Mouse (Mus musculus): ENCODE results near the gene Vmn2r100. TPM values are rescaled to one million over a fixed set of nuclear protein-coding genes. Genes with fewer than 3 reads are reported as not detected.

The Vmn2r100 gene
- not detected in 2 replicates for polyA plus RNA-seq (2015; fragmentation: Nextera tagmentation; extraction: Ambion mirVana)

GRCm38 (mm10) chr17:19504432-19504831 lies at the start of gene Vmn2r100:
Gene Vmn2r100, plus strand, starts transcription at chr17:19504732.
- Histone ChIP-seq H3K9ac (replicated peaks) (no peak within 1 kb of the TSS), H3K4me2 (ENCODE audit: low read depth, low read length) (no peak within 1 kb of the TSS), H3K4me1 (ENCODE audit: insufficient read depth) (no peaks in the 10 kb centered on the region), H3K27me3 (ENCODE audit: insufficient read depth, low read length) (no peaks in the 10 kb centered on the region), H3K4me3 (ENCODE audit: low read depth, low read length) (no peak within 1 kb of the TSS), H3K9me3 (ENCODE audit: low read length) (no peaks in the 10 kb centered on the region), H3K27ac (ENCODE audit: low read depth) (no peak within 1 kb of the TSS), H3K36me3 (replicated peaks; ENCODE audit: insufficient read depth, low read length) (no peaks in the 10 kb centered on the region)
- DNase-seq: no peak
- TF ChIP-seq CTCF (IDR thresholded peaks at IDR 0.05; ENCODE audit: low read depth) (no peak), EP300 (IDR thresholded peaks at IDR 0.05; ENCODE audit: low read depth) (no peak)
- ATAC-seq: no peak

GRCm38 (mm10) chr17:19482866-19483265 lies 21.7 kb upstream of the Vmn2r100 start:
- no peak overlapping the region for H3K9ac ChIP-seq (replicated peaks)
- H3K9me3 ChIP-seq (ENCODE audit: low read length): no peaks in the 10 kb centered on the region
- no peaks in the 10 kb centered on the region for H3K36me3 ChIP-seq (replicated peaks; ENCODE audit: insufficient read depth, low read length)
- no peak for ATAC-seq
- no peak overlapping the region for H3K4me3 ChIP-seq (ENCODE audit: low read depth, low read length)
- TF ChIP-seq CTCF (IDR thresholded peaks at IDR 0.05; ENCODE audit: low read depth) (no peak), EP300 (IDR thresholded peaks at IDR 0.05; ENCODE audit: low read depth) (no peak)
- no peak overlapping the region for H3K4me2 ChIP-seq (ENCODE audit: low read depth, low read length)
- no peak overlapping the region for H3K27ac ChIP-seq (ENCODE audit: low read depth)
- H3K27me3 ChIP-seq (ENCODE audit: insufficient read depth, low read length): no peaks in the 10 kb centered on the region
- no peak for DNase-seq
- no peaks in the 10 kb centered on the region for H3K4me1 ChIP-seq (ENCODE audit: insufficient read depth)

- H3K4me3 ChIP-seq (ENCODE audit: low read depth, low read length): no peak within 1 kb of the TSS
- DNase-seq (no peak), ATAC-seq (no peak)
- no peak within 1 kb of the TSS for H3K9ac ChIP-seq (replicated peaks)
- TF ChIP-seq CTCF (IDR thresholded peaks at IDR 0.05; ENCODE audit: low read depth) (no peak), EP300 (IDR thresholded peaks at IDR 0.05; ENCODE audit: low read depth) (no peak)
- H3K9me3 ChIP-seq (ENCODE audit: low read length): peaks cover 3% of the 10 kb centered on the region
- H3K4me1 ChIP-seq (ENCODE audit: insufficient read depth): no peaks in the 10 kb centered on the region
- no peak within 1 kb of the TSS for H3K4me2 ChIP-seq (ENCODE audit: low read depth, low read length)
- H3K27me3 ChIP-seq (ENCODE audit: insufficient read depth, low read length): no peaks in the 10 kb centered on the region
- no peaks in the 10 kb centered on the region for H3K36me3 ChIP-seq (replicated peaks; ENCODE audit: insufficient read depth, low read length)
- H3K27ac ChIP-seq (ENCODE audit: low read depth): no peak within 1 kb of the TSS
Measured at GRCm38 (mm10) chr17:19576927-19577326, 72.4 kb downstream of the Vmn2r100 start, which contains the start of gene Vmn2r101. Gene Vmn2r101, plus strand, starts transcription at chr17:19577227.

Other genes with a start within 250 kb of the Vmn2r100 start
- not detected in 2 replicates for gene Vmn2r99, start 142.8 kb upstream of the Vmn2r100 start, polyA plus RNA-seq (2015; fragmentation: Nextera tagmentation; extraction: Ambion mirVana)
- gene Vmn2r101, start 72.5 kb downstream of the Vmn2r100 start, polyA plus RNA-seq (2015; fragmentation: Nextera tagmentation; extraction: Ambion mirVana): not detected in 2 replicates
- not detected in 2 replicates for gene Vmn2r102, start 155.6 kb downstream of the Vmn2r100 start, polyA plus RNA-seq (2015; fragmentation: Nextera tagmentation; extraction: Ambion mirVana)